Mouse (Mus musculus): ENCODE data around the gene Cds1. TPM values are rescaled to one million over a fixed set of nuclear protein-coding genes. Genes with fewer than 3 reads are reported as not detected.
A peak's percentile ranks its signal among the peaks of the same experiment; 100 is the strongest.

Cds1 gene
- total RNA-seq, 2 experiments from 2014 or later = 11.1 to 12.2 TPM

GRCm38 (mm10) chr5:101776528-101776927, 11.6 kb downstream of the Cds1 start:
- no peak for DNase-seq

DNA sequence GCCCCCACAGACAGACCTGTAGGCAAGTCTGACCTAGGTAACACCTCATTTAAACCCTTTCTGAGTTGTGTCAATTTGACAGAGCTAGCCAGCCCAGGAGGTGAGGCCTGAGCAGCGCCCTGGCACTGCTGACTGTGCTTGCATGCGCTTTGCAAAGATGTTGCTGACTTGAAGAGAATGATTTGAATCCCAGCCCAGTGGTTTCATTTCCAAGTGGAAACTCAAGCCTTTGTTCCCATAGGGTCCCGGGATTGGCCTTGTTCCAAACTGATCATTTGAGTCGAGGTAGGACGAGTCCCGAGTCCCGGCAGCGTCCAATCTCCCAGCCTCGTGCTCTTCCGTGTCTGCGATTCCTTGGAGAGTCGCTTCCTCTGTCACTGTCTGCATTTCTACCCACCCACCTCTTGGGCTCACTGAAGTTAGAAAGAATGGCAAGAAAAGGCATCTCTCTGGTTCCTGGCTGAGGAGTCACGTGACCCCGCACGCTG, 14.5 kb downstream of the Cds1 start:
- no peak for DNase-seq

GRCm38 (mm10) chr5:101780918-101781317, 16.0 kb downstream of the Cds1 start:
- DNase-seq = no peak

DNA sequence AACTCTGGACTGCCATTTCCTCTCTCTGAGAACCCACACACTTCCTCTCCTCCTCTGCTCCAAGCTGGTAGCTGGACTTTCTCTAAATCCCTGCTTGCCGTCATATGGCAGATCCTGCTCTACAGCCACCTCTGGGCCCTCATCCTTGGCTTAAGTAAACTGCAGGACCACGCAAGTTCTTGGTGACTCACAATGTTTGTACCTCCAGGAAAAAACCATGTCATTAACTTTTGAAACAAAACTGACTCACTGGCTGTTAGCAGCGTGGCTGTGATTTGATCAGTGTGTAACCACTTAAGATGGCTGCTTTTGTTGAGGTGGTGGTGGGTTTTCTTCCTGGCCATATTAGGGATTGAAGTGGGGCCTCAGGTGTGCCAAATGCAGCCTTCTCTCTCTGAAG, 19.4 kb downstream of the Cds1 start:
- no peak for DNase-seq

DNA sequence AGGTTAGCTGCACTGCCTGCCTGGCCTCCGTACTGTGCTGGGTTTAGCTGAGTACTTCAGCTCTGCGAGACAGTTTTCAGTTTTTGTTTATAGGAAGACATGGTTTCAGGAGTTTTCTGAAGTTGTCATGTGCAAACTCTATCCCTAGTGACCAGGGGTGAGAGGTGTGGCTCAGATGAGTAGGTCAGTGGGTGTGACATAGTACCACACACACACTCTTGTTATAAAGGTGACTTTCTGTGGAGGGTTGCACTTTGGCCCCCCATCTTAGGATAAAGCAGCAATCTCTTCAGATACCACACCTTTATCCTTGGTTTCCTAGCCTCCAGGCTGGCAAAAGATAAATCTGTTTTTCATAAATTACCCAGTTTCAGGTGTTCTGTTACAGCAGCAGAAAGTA, 19.9 kb downstream of the Cds1 start:
- no peak for DNase-seq

DNA sequence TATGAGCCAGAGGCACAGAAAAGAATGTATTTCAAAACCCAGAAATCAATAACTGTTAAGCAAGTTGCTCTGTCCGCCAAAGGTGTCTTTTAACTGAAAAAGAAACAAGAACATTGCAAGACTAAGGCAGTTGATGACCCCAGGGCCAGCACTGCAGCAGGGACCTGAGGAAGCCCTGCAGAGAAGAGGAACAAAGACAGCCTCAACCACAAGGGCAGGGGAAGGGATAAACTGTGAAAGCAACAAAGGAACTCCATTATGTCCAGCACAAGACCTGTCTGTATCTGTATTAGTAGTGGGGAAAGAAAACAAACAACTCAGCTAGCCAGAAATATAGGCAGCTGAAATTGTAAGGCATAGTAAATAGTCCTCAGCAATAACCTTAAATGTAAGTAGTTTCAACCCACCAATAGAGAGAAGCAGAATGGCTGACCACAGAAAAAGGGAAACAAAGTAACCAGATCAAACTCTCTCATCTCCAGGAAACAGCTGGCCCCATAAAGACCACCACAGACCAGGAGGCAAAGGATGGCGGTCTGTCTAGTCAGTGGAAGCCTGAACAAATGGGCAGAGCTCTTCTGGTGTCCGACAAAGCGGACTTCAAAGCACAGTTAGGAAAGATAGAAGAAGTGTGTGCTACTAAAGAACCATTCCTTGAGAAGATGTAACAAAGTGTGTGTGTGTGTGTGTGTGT, 21.1 kb downstream of the Cds1 start:
- DNase-seq = no peak

DNA sequence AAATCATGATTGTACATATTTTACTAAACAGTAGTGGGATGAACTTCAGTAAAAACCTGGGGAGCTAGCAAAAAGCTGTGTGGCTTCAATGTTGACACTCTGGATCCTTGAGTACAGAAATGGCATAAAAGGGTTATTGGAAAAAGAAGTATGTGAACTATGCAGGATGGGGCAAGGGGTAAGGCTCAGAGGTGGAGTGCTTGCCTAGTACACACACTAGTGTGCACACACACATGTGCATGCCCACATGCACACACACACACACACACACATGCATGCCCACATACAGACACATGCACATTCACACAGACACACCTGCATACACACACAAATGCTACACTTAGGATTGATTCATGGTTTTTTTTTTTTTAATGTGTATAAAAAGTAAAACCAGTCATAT, 24.8 kb downstream of the Cds1 start:
- DNase-seq = no peak

- DNase-seq = no peak
Measured at GRCm38 (mm10) chr5:101790560-101790959, 25.6 kb downstream of the Cds1 start.

- DNase-seq = no peak
Measured at GRCm38 (mm10) chr5:101792665-101793064, 27.7 kb downstream of the Cds1 start.

GRCm38 (mm10) chr5:101801891-101802290, 37.0 kb downstream of the Cds1 start:
- DNase-seq = no peak

DNA sequence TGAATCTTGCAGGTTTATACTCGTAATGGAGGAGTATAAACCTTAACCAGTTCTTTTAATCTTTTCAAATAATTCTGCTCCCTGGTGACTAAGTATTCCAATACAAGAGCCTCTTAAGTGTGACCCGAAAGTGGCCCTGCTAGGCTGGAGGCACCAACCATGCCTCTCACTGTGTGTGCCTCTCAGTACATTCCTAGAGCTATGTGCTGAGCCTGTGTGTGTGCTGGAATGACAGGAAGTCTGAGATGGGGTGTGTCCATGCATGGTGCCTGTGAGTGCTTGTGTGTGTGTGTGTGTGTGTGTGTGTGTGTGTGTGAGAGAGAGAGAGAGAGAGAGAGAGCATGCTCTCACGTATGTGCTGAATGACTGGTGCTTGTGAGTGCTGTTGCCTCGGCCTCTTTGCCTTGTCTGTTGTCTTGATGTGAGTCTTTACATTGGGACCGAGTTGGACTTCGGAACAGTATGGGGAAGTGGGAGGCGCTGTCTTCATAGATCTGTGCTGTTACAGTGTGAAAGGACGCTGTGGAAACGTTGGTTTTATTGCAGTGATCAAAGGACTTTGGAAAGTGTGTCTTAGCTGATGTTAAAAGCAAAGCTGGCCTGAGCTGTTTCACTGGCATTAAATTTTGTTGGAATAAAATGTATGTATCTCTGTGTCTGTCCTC, 37.6 kb downstream of the Cds1 start:
- no peak for DNase-seq

GRCm38 (mm10) chr5:101811296-101812169, 46.6 kb downstream of the Cds1 start:
- DNase-seq = no peak

DNA sequence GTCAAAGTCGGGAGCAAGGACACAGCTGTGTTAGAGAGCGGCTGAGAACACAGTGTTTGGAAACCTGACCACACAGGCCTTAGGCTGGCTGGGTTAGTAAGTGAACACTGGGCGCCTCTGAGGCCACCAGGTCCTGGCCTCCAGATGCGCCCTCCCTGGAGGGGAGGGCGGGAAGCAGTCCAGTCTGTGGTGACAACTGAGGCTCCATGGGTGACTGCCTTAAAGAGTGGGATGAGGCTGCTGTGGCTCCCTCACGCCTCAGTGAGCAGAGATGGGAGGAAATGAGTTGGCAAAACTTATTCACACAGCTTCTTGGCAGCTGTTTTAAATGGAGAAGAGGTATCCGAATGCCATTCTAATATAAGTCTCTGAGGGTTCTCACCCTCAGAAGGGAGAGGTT, 51.9 kb downstream of the Cds1 start:
- DNase-seq = no peak

DNA sequence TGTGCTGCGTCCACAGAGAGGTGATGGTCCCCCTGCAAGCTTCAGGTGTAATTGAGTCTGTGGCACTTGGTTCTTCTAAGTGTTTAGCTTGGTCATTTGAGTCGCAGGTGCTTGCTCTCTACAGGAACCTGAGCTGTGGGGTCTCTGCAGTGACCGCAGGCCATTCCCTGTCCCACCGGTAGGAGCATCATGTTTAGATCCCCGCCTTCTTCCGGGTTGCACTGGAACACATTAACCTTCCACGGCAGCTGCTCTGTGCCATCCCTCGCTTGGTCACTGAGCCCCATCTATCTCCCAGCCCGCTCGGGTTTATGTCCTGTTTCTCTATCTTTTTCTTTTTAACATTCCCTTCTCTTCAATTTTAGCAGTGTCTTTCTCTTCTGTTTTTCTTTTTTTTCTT, 54.3 kb downstream of the Cds1 start:
- DNase-seq = no peak

DNA sequence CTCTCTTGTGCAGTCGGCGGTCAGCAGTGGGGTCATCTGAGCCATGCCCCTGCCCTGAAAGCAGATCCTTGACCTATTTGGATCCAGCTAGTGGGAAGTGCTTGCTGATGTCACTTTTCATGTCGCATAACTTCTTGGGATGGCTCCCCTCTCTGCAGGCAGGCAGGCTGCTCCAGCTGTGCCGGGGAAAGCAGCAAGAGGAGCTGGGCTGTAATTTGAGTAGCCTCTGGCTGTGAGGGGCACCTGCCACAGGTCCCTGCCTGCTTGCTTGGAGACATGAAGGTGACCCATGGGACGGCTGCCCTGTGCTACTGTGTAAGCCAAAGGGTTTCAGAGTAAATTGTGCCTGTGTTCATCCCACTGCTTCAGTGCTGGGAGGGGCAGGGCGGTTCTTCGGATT, 54.9 kb downstream of the Cds1 start:
- peak; percentile 20 for DNase-seq

GRCm38 (mm10) chr5:101821052-101821451, 56.1 kb downstream of the Cds1 start:
- no peak for DNase-seq

DNA sequence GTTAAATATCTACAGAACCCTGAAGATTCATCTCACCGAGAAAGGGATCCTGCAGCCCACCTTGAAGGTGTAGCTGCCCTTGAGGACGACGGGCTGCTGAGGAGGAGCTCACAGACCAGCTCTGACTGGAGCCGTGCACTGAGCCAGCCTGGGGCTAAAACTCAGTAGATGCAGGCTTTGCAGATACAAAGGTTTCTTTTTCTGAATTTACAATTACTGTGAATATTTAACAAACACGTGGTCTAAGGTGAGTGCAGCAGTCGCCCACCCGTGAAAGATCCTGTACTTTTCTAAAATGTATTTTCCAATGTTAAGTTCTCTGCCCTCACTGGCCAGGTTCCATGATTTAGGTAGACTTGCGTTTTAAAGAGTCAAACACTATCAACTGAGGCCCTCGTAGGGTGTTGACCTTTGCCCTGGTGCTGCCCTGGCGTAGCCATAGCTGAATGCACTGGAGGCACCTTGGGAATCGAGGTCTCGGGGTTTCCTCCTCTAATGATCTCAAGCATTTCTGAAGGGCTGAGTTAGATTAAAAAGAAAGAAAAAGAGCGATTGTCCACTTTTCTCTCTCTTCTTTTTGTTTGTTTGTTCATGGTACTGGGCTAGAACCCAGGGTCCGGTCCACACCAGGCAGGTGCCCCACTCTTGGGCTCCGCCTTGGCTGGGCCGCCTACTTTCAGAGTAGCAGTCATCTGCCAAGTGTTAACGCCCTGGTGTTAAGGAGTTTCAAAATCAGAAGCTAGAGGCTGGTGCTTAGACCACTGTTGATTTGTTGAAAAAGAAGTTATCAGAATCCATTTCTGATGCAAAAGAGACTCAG, 56.8 kb downstream of the Cds1 start:
- no peak for DNase-seq

- no peak for DNase-seq
Measured at GRCm38 (mm10) chr5:101822311-101822670, 57.4 kb downstream of the Cds1 start.

DNA sequence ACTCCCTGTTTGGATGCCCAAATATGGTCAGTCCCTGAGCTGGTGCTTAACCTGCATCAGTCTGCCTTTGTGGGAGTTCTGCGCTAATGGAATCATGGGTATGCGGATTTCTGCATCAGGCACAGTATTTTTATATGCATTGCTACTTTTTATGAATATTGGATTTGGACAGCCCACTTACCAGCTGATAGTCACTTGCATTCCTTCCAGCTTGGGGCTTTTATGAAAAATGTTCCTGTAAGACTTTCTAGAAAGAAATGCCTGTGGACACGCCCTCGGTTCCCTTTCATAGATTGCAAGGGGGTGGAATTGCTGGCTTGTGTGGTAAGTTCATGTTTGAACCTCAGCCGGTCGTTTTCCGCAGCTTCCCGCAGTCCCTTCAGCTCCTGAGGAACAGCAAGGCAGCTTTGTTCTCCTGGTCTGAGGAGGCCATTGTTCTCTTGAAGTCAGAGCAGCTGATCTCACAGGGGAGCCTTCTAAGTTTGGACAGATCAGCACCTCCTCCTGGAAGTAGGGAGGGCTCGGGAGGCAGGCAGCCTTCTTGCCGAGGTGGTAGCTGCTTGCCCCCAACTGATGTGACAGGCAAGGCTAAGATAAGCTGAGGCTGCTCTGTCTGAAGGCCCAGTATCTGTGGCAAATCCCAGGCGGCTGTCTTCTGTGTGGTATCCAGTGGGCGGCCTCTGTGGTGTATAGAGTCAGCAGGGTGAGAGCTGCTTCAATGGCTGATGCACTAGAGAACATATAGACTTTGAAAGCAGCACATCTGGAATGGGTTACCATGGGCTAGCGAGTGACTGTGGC, 60.4 kb downstream of the Cds1 start:
- no peak for DNase-seq

GRCm38 (mm10) chr5:101826531-101826970, 61.6 kb downstream of the Cds1 start:
- peak; percentile 80 for DNase-seq

GRCm38 (mm10) chr5:101827477-101827876, 62.5 kb downstream of the Cds1 start:
- DNase-seq = no peak

Data from adrenal gland, postnatal 10 days (tissue).